Mouse (Mus musculus) heart, postnatal 36 days (tissue): ENCODE measurements around the gene Tmem97. TPM values are rescaled to one million over a fixed set of nuclear protein-coding genes. Genes with fewer than 3 reads are reported as not detected.
"Not testable (repeated sequence)": the region's sequence is repeated elsewhere in the genome, so short reads cannot be mapped to it uniquely, and the experiment has no call there.

Experiments used
- DNase-seq, 2 experiments: peaks; one replicate each; pipeline ENCODE4 v3.0.0; 2021 to 2022
- intact Hi-C: fragments of 180-260 bp; cut with DNase I; formaldehyde crosslinking; loops from one replicate; pipeline ENCODE4 v1.15.1; 2025
- total RNA-seq, 2 experiments: library from RNA; stranded (reverse); gene quantifications; 2 replicates each; pipeline ENCODE4 v1.2.3; 2021

Tmem97 gene
- 1 to 10 TPM; 4.8 to 5.1 TPM for total RNA-seq

DNA sequence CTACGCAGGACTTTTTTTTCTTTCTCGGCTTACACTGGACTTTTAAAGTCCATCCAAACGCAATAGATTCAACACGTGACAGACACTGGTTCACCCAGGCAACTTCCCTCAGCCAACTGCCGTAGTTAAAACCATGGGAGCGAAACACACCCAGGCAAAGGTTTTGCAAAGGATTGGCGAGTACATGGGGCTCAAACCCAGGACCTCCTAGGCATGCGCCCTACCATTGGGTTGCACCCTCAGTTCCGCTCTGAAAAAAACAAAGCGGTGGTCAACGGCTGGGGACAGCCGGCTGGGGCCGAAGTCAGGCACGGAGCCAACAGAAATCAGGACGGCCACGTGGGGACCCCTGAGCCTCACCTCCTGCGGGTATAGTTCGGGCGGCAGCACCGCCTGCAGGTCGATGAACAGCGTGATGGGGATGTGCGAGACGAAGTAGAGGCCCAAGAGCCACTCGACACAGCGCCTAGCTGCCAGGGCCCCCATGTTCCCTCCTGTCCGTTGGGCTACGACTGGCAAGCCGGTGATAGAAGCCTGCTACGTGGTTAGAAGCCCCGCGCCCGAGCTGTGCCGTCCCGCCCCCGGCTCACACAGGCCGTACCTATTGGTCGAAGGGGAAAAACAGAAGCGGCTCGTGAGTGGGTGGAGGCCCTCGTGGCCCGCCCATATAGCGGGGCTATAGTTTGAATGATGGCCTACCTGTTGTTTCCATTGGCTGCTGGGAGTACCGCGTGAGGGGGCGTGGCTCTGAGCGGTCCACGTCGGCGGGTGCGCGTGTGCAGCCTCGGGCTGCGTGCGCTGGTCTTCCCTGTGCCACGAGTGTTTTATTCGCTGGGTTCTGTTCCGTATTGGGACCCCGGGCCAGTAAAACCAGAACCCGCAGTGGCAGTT is at the start of gene Tmem97:
Tmem97 (minus strand) TSS at position 610 of the 891 bp plus-strand sequence.
- DNase-seq, result peak; percentile 90 to 91
- intact Hi-C loops, result loop anchor here (10.0 kb wide), 1 partner anchor 404 kb away; no protein-coding TSS in a partner anchor

DNA sequence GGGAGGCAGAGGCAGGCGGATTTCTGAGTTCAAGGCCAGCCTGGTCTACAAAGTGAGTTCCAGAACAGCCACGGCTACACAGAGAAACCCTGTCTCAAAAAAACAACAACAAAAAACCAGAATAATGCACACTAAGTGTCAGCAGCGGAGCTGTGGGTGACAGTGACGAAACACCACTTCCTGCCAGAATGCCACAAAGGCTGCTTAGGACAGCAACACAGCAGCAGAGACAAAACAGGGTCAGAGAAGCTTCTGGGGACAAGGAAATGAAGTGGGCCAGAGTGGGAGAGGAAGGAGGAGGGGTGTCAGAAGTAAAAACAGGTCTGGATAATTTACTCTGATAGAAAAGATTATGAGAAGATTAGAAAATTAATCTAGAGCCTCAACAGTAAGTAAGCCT is 49.5 kb upstream of the Tmem97 start:
- intact Hi-C loops, result no loop called here
- DNase-seq, result no peak

- DNase-seq, result no peak
- intact Hi-C loops, result no loop called here
These were observed 48.3 kb upstream of the Tmem97 start for GRCm38 (mm10) chr11:78598763-78599415.

- intact Hi-C loops, result no loop called here
- no peak for DNase-seq
These were observed 46.2 kb upstream of the Tmem97 start for GRCm38 (mm10) chr11:78596750-78597149.

DNA sequence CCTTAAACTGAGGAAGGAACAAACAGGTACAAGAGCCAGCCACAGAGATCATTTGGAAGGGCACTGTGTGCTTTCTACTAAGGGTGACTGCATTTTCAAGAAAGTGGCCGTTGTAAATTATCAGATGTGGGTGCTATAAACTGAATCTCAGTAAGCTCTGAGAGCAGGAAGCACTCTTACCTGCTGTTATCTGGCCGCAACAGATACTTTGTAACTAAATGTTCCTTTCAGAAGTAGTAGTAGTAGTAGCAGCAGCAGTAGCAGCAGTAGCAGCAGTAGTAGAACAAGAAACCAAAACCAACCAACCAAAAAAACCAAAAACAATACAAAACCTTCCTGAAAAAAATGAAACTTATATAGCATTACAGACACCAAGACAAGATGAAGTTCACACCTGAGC is 45.2 kb upstream of the Tmem97 start:
- DNase-seq, result no peak
- intact Hi-C loops, result no loop called here

- no peak for DNase-seq
- intact Hi-C loops, result no loop called here
These were observed 43.8 kb upstream of the Tmem97 start for GRCm38 (mm10) chr11:78594271-78594964.

DNA sequence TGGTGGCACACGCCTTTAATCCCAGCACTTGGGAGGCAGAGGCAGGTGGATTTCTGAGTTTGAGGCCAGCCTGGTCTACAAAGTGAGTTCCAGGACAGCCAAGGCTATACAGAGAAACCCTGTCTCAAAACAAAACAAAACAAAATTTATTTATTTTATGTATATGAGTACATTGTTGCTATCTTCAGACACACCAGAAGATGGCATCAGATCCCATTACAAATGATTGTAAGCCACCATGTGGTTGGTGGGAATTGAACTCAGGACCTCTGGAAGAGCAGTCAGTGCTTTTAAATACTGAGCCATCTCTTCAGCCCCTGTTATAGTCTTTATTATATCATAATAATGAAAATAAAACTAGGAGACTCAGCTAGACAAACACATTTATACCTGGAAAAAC is 37.1 kb upstream of the Tmem97 start:
- intact Hi-C loops, result loop anchor here (5.0 kb wide), 1 partner anchor 240 kb away; the partner anchor contains the start of gene Lyrm9

GRCm38 (mm10) chr11:78586099-78586498 is 35.5 kb upstream of the Tmem97 start:
- intact Hi-C loops, result loop anchor here (5.0 kb wide), 1 partner anchor 241 kb away; the partner anchor contains the start of gene Lyrm9
- no peak for DNase-seq

More for the DNA sequence above, 37.1 kb upstream of the Tmem97 start:
- not testable (repeated sequence) for DNase-seq

- intact Hi-C loops, result no loop called here
These were observed 32.3 kb upstream of the Tmem97 start for GRCm38 (mm10) chr11:78582848-78583247.

DNA sequence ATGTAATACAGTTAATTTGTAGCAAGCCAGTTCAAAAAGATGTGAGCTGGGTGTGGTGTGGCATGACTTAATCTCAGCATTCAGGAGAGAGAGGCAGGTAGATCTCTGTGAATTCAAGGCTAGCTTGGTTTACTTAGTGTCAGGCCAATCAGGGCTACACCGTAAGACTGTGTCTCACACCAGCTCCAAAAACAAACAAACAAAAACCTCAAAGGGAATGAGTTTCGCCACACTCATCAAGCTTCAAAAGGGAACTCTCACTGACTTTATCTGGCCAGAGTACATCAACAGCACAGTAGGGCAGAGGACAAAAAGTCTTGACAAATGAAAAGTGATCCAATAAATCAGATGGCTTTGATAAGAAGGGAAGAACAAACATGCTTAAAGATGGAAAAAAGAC is 24.4 kb upstream of the Tmem97 start:
- no peak for DNase-seq
- intact Hi-C loops, result no loop called here

More at GRCm38 (mm10) chr11:78582848-78583247, 32.3 kb upstream of the Tmem97 start:
- DNase-seq, result no peak

DNA sequence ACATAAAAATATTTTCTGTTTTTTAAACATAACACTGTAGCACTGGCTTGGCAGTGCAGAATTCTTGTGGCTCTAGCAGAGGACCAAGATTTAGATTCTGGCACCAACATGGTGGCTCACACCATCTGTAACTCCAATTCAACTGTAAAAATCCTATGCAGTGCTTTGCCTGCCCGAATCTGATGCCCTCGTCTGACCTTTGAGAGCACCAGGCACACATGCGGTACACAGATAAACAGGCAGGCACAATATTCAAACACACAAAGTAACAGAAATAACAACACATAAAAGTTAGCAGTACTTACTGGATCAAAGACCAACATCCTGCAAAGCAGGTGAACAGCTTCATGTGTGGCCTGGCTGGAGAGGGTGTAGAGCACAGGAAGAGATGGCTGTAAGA is 24.0 kb upstream of the Tmem97 start:
- intact Hi-C loops, result no loop called here
- DNase-seq, result no peak

DNA sequence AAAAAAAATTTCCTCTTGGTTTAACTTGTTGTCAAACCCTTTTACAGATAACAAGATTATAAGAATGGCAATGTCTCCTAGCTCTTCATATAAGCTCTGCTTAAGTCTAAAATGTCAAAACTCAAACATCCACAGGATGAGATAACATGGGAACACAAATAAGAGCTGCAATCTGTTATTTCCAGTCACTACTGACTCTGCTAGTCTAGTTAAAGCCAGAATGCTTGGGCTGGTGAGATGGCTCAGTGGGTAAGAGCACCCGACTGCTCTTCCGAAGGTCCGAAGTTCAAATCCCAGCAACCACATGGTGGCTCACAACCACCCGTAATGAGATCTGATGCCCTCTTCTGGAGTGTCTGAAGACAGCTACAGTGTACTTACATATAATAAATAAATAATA is 23.5 kb upstream of the Tmem97 start:
- DNase-seq, intact Hi-C loops: not testable (repeated sequence)

DNA sequence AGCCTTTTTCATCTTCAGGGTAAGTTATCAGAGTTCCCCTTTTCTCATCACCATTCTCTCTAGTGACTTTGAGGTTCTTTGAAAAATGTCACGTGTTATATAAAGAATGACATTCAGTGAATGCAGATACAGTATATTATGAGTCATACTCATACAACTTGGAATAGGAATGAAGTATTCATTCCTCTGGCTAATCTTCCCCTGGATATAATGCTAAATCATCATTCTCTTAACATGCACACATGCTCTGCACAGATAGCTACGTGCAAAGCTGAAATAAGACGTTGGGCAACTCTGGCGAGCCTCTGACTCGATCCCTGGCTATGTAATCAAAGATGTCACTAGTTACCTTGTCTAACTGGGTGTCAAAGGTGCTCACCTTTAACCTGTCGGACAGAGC is 21.3 kb upstream of the Tmem97 start:
- DNase-seq, result no peak
- intact Hi-C loops, result no loop called here

DNA sequence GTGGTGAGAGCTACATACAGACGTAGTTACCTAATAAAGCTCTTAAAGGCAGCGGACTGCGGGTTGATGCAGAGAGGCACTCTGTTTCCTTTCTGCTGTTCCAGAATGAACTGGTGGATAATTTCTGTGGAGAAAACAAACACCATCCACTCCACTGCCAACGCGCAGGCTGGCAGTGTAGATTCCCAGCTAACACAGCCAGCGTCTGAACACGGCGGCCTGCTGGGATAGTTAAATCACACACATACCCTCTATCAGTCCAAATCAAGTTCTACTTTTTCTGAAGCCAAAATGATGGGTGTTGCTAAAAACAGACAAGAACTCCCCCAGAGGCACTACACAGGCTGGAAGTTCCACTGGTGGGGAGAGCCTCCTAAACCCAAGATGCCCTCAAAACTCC is 20.9 kb upstream of the Tmem97 start:
- intact Hi-C loops, result no loop called here
- DNase-seq, result no peak

DNA sequence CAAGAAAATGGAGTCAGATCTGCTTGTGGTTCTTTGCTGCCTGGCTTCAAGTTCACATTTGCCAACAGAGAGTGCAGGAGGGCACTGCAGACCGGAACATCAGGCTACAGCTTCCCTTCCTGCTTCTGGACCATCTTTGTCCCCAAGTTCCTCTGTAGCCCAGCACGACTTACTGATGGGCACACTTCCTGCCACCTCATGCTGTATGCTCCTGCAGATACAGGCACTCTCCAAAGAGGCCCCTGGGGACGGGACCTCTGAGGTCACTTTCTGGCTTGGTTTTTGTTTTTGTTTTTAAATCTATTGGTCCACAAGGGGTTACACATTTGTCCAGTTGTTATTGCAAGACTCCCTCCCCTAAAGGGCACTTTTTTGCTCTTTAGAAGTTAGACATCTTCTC is 19.2 kb upstream of the Tmem97 start:
- no peak for DNase-seq
- intact Hi-C loops, result loop anchor here (5.0 kb wide), 1 partner anchor 127 kb away; the partner anchor contains the start of gene Nlk

GRCm38 (mm10) chr11:78568827-78569226 is 18.2 kb upstream of the Tmem97 start:
- intact Hi-C loops, result loop anchor here (5.0 kb wide), 1 partner anchor 128 kb away; the partner anchor contains the start of gene Nlk

DNA sequence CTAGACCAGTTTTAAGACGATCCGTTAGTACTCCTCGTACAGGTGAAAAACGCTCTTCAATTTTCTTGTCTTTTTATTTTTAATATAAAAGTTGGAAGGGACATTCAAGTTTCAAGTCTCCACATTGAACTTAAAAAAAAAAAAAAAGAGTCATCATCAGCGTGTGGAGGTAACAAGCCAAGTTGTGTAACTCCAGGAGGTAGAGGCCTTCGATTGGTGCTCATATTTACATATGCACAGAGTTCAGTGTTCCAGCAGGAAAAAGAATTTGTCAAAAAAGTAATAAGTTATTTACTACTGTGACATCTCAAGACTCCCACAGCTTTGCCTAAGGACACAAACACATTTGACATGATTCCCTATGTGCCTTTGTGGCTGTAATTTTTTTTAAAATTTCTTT is 17.0 kb upstream of the Tmem97 start:
- intact Hi-C loops, result loop anchor here (5.0 kb wide), 1 partner anchor 130 kb away; the partner anchor contains the start of gene Nlk

More at GRCm38 (mm10) chr11:78568827-78569226, 18.2 kb upstream of the Tmem97 start:
- DNase-seq, result no peak

DNA sequence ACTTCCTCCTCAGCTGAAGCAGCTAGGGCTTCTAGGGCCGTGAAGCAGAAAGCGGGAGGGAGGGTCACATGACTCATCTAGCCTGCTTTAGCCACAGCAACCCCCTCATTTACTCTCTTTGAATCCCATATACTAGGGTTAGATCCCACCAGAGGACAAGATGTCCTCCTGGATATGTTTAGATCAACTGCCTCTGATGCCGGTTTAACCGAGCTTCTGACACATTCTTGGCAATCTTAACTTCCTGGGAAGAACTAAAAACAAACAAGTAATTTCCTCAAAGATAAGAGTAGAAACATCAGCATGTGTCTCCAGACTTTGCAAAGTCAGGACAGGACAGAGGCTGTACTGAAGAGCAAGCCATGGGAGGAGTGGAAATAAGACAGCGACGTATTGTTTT is 16.2 kb upstream of the Tmem97 start:
- intact Hi-C loops, result loop anchor here (5.0 kb wide), 1 partner anchor 131 kb away; the partner anchor contains the start of gene Nlk
- peak; percentile 26 to 48 for DNase-seq

More for the DNA sequence above, 17.0 kb upstream of the Tmem97 start:
- DNase-seq, result no peak

GRCm38 (mm10) chr11:78560447-78560846 is 9.9 kb upstream of the Tmem97 start:
- DNase-seq, result peak; percentile 67 to 70
- intact Hi-C loops, result loop anchor here (1.0 kb wide), 1 partner anchor 262 kb away; no protein-coding TSS in a partner anchor

DNA sequence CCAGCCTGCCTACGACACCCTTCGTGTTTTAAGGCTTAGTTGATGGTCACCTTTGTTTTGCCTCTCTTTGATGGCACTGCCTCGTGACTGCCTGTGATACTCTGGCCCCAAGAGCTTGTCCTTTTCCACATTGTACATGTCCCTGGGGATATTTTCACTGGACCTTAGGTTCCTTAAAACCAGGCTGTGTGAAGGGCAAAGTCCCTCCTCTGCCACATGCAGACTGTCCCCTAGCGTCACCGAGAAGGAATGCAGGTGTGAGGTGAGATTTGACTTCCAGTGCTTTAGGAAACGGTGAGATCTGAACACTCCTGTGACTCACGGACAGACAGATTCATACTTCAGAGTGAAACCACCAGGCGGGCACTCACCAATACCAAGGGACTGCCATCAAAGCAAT is 6.7 kb upstream of the Tmem97 start:
- intact Hi-C loops, result loop anchor here (10.0 kb wide), 1 partner anchor 398 kb away; no protein-coding TSS in a partner anchor
- no peak for DNase-seq
